Mouse (Mus musculus): ENCODE results near the gene Tstd1. TPM values are rescaled to one million over a fixed set of nuclear protein-coding genes. Genes with fewer than 3 reads are reported as not detected.

Gene Tstd1
- polyA plus RNA-seq, 1 experiment from 2014 or later, result 10.5 TPM

- Histone ChIP-seq H3K27me3 (peaks cover 49% of the 10 kb centered on the region), H3K9me3 (peaks cover 5% of the 10 kb centered on the region), H3K27ac (replicated peaks) (no peak overlapping the region), H3K9ac (replicated peaks) (no peak overlapping the region), H3K4me1 (peaks cover 10% of the 10 kb centered on the region; the same call in 1 of the 2 replicates), H3K36me3 (no peaks in the 10 kb centered on the region), H3K4me3 (no peak overlapping the region), H3K4me2 (replicated peaks) (no peak overlapping the region)
- WGBS, result 67% methylated on average over 7 of the region's 7 CpGs
- no peak for ATAC-seq (ENCODE audit: low FRiP score, low read depth)
Observed at GRCm38 (mm10) chr1:171441466-171442412, 23.1 kb downstream of the Tstd1 start.

DNA sequence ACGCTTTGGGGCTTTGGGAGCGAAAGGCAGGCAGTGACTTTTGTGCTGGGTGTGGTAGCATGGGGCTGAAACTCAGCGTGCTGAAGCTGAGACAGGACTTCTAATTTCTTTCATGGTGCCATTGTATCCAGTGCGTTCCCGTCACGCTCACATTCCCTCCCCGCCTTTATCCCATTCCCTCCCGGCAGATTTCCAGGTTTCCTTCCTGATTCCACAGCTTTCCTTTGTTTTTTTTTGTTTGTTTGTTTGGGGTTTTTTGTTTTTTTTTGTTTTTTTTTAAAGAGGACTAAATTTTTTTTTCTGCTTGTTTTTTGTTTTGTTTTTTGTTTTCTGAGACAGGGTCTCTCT lies 23.7 kb downstream of the Tstd1 start:
- ATAC-seq (ENCODE audit: low FRiP score, low read depth), result no peak
- Histone ChIP-seq H3K9me3 (peaks cover 5% of the 10 kb centered on the region), H3K4me1 (peaks cover 9% of the 10 kb centered on the region; the same call in 1 of the 2 replicates), H3K9ac (replicated peaks) (no peak overlapping the region), H3K4me2 (replicated peaks) (no peak overlapping the region), H3K27ac (replicated peaks) (no peak overlapping the region), H3K36me3 (no peaks in the 10 kb centered on the region), H3K27me3 (peaks cover 43% of the 10 kb centered on the region), H3K4me3 (no peak overlapping the region)
- 59% methylated on average over 8 of the region's 8 CpGs for WGBS

GRCm38 (mm10) chr1:171445050-171445449 lies 26.4 kb downstream of the Tstd1 start:
- Histone ChIP-seq H3K27me3 (peaks cover 16% of the 10 kb centered on the region), H3K9me3 (peaks cover 5% of the 10 kb centered on the region), H3K27ac (replicated peaks) (no peak overlapping the region), H3K9ac (replicated peaks) (no peak overlapping the region), H3K4me3 (no peak overlapping the region), H3K4me1 (no peaks in the 10 kb centered on the region), H3K4me2 (replicated peaks) (no peak overlapping the region), H3K36me3 (no peaks in the 10 kb centered on the region)
- WGBS, result 84% methylated on average over 5 of the region's 5 CpGs
- ATAC-seq (ENCODE audit: low FRiP score, low read depth), result no peak

- H3K27me3 ChIP-seq, result 0 out of 2 replicates have a peak, but pooled peaks cover under 1% of the 10 kb centered on the region
- H3K4me3 ChIP-seq, result no peak overlapping the region
- H3K27ac ChIP-seq (replicated peaks), result no peak overlapping the region
- H3K9ac ChIP-seq (replicated peaks), result no peak overlapping the region
- ATAC-seq (ENCODE audit: low FRiP score, low read depth), result no peak
- WGBS, result 80% methylated on average over 7 of the region's 7 CpGs
- no peaks in the 10 kb centered on the region for H3K36me3 ChIP-seq
- no peak overlapping the region for H3K4me2 ChIP-seq (replicated peaks)
- no peaks in the 10 kb centered on the region for H3K4me1 ChIP-seq
- H3K9me3 ChIP-seq, result peaks cover 5% of the 10 kb centered on the region
Observed at GRCm38 (mm10) chr1:171446854-171447253, 28.2 kb downstream of the Tstd1 start.

DNA sequence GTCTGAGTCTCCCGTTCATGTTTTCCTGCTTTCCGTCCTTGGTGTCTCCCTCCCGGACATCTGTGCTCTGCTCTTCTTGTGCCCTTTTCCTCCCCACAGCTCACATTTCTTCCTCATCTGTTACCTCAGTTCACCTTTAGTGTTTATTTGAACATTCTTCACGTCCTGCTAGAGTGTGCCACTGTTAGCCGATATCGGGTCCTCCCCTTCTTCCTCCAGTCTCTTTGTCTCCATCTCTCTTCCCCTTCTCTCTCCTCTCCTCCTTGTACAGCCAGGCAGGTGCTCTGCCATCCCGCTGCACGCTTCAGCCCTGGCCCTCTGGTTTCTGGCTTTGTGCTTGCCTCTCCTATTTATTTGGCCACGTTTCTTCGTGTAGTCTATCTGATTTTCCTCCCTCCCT lies 29.0 kb downstream of the Tstd1 start:
- 74% methylated on average over 10 of the region's 10 CpGs for WGBS
- no peak for ATAC-seq (ENCODE audit: low FRiP score, low read depth)
- Histone ChIP-seq H3K27ac (replicated peaks) (no peak overlapping the region), H3K27me3 (no peaks in the 10 kb centered on the region), H3K9ac (replicated peaks) (no peak overlapping the region), H3K4me2 (replicated peaks) (no peak overlapping the region), H3K4me1 (no peaks in the 10 kb centered on the region), H3K36me3 (no peaks in the 10 kb centered on the region), H3K4me3 (no peak overlapping the region), H3K9me3 (peaks cover 5% of the 10 kb centered on the region)

GRCm38 (mm10) chr1:171450062-171450461 lies 31.4 kb downstream of the Tstd1 start:
- H3K9ac ChIP-seq (replicated peaks), result no peak overlapping the region
- no peak overlapping the region for H3K4me2 ChIP-seq (replicated peaks)
- H3K9me3 ChIP-seq, result no peaks in the 10 kb centered on the region
- no peak for ATAC-seq (ENCODE audit: low FRiP score, low read depth)
- H3K27me3 ChIP-seq, result no peaks in the 10 kb centered on the region
- H3K4me1 ChIP-seq, result no peaks in the 10 kb centered on the region
- H3K4me3 ChIP-seq, result no peak overlapping the region
- no peak overlapping the region for H3K27ac ChIP-seq (replicated peaks)
- no peaks in the 10 kb centered on the region for H3K36me3 ChIP-seq
- WGBS, result 89% methylated on average over 11 of the region's 11 CpGs

- H3K27ac ChIP-seq (replicated peaks), result no peak overlapping the region
- ATAC-seq (ENCODE audit: low FRiP score, low read depth), result no peak
- 88% methylated on average over 10 of the region's 10 CpGs for WGBS
Observed at GRCm38 (mm10) chr1:171451001-171451400, 32.3 kb downstream of the Tstd1 start.

GRCm38 (mm10) chr1:171452522-171452921 lies 33.9 kb downstream of the Tstd1 start:
- H3K27me3 ChIP-seq, result no peaks in the 10 kb centered on the region
- no peak overlapping the region for H3K4me3 ChIP-seq
- H3K36me3 ChIP-seq, result no peaks in the 10 kb centered on the region
- no peaks in the 10 kb centered on the region for H3K9me3 ChIP-seq
- H3K27ac ChIP-seq (replicated peaks), result no peak overlapping the region
- H3K4me1 ChIP-seq, result no peaks in the 10 kb centered on the region
- no peak overlapping the region for H3K9ac ChIP-seq (replicated peaks)
- no peak for ATAC-seq (ENCODE audit: low FRiP score, low read depth)
- H3K4me2 ChIP-seq (replicated peaks), result no peak overlapping the region
- 78% methylated on average over 5 of the region's 5 CpGs for WGBS

More at GRCm38 (mm10) chr1:171451001-171451400, 32.3 kb downstream of the Tstd1 start:
- no peaks in the 10 kb centered on the region for H3K36me3 ChIP-seq
- H3K9me3 ChIP-seq, result no peaks in the 10 kb centered on the region
- no peak overlapping the region for H3K4me2 ChIP-seq (replicated peaks)
- H3K4me3 ChIP-seq, result no peak overlapping the region
- H3K27me3 ChIP-seq, result no peaks in the 10 kb centered on the region
- H3K9ac ChIP-seq (replicated peaks), result no peak overlapping the region
- H3K4me1 ChIP-seq, result no peaks in the 10 kb centered on the region

- WGBS, result 88% methylated on average over 5 of the region's 5 CpGs
- no peaks in the 10 kb centered on the region for H3K4me1 ChIP-seq
- no peak for ATAC-seq (ENCODE audit: low FRiP score, low read depth)
Observed at GRCm38 (mm10) chr1:171452923-171453322, 34.3 kb downstream of the Tstd1 start.

DNA sequence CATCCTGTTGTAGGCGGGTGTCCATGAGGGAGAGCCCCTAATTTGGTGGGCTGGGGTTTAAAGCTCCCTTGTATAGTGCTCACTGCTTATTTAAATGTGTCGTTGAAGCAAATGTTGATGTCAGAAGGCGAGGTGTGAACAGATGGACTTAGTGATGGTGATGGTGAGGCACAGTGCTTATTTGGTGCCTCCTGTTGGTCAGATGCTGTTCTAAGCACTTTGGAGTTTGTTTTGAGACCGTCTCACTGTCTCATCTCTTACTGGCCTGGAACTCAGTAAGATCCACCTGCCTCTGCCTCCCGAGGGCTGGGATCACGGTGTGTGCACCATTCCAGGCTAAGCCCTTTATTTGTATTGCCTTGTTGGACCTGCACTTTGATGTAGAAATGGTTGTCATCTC lies 36.3 kb downstream of the Tstd1 start:
- H3K4me3 ChIP-seq, result no peak overlapping the region
- ATAC-seq (ENCODE audit: low FRiP score, low read depth), result no peak
- H3K27me3 ChIP-seq, result no peaks in the 10 kb centered on the region
- H3K4me1 ChIP-seq, result peaks cover 4% of the 10 kb centered on the region
- H3K9me3 ChIP-seq, result no peaks in the 10 kb centered on the region
- no peaks in the 10 kb centered on the region for H3K36me3 ChIP-seq
- H3K9ac ChIP-seq (replicated peaks), result no peak overlapping the region
- WGBS, result 84% methylated on average over 6 of the region's 6 CpGs
- no peak overlapping the region for H3K27ac ChIP-seq (replicated peaks)
- H3K4me2 ChIP-seq (replicated peaks), result no peak overlapping the region

More at GRCm38 (mm10) chr1:171452923-171453322, 34.3 kb downstream of the Tstd1 start:
- Histone ChIP-seq H3K27ac (replicated peaks) (no peak overlapping the region), H3K4me2 (replicated peaks) (no peak overlapping the region), H3K9ac (replicated peaks) (no peak overlapping the region), H3K36me3 (no peaks in the 10 kb centered on the region), H3K27me3 (no peaks in the 10 kb centered on the region), H3K4me3 (no peak overlapping the region), H3K9me3 (no peaks in the 10 kb centered on the region)

DNA sequence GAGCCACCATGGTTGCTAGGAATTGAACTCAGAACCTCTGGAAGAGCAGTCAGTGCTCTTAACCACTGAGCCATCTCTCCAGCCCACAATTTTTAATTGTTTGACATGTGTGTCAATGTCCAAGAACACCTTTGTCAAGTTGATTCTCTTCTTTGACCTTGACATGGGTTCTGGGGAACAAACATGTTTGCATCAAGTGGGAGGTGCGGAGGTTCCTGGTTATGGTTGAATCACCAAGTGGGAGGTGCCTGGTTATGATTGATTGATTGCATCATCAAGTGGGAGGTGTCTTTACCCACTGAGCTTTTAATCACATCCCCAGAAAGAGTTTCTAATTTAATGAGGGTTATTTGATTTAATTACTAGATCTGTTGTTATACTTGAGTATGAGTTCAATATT lies 38.9 kb downstream of the Tstd1 start:
- H3K4me3 ChIP-seq, result no peak overlapping the region
- no peak overlapping the region for H3K27ac ChIP-seq (replicated peaks)
- no peaks in the 10 kb centered on the region for H3K27me3 ChIP-seq
- H3K9me3 ChIP-seq, result no peaks in the 10 kb centered on the region
- no peak for ATAC-seq (ENCODE audit: low FRiP score, low read depth)
- H3K4me1 ChIP-seq, result peaks cover 12% of the 10 kb centered on the region
- 100% methylated on average over 1 of the region's 1 CpGs for WGBS
- H3K36me3 ChIP-seq, result no peaks in the 10 kb centered on the region
- H3K4me2 ChIP-seq (replicated peaks), result no peak overlapping the region
- no peak overlapping the region for H3K9ac ChIP-seq (replicated peaks)

DNA sequence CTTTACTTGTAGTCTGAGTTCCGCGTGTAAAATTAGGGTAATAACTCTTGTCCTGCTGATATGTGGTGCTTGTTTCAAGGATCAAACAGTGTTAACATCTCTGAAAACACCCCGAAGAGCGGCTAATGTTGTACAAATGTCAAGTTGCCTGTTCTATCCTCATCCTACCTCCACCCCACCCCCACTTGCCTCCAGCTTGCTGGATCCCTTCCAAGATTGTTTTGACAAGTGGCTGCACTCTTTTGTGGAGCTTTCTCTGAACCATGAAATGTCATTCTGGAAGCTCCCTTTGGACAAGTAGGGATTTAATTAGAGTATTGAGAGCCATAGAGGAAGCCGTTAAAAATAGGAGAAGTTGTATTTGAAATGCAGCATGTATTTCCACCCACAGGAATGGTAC lies 41.1 kb downstream of the Tstd1 start:
- ATAC-seq (ENCODE audit: low FRiP score, low read depth), result no peak
- WGBS, result 57% methylated on average over 5 of the region's 5 CpGs
- Histone ChIP-seq H3K27me3 (no peaks in the 10 kb centered on the region), H3K4me2 (replicated peaks) (no peak overlapping the region), H3K9me3 (no peaks in the 10 kb centered on the region), H3K36me3 (no peaks in the 10 kb centered on the region), H3K4me3 (no peak overlapping the region), H3K4me1 (peaks cover 12% of the 10 kb centered on the region), H3K27ac (replicated peaks) (no peak overlapping the region), H3K9ac (replicated peaks) (no peak overlapping the region)

All from midbrain, embryonic 12.5 days (tissue).